Mouse (Mus musculus) limb, embryonic 14.5 days (tissue): ENCODE data around the gene Fam129b. TPM values are rescaled to one million over a fixed set of nuclear protein-coding genes. Genes with fewer than 3 reads are reported as not detected.
A peak's percentile ranks its signal among the peaks of the same experiment; 100 is the strongest.

Source experiments
- ATAC-seq: fragments of 200-750 bp; cut with Nextera tagmentation; 2 replicates; pipeline ENCODE4 v1.8.0; 2017; ENCODE audit warnings: low read depth, moderate number of reproducible peaks, moderate TSS enrichment; ENCODE audit not compliant: low FRiP score
- DNase-seq: peaks from one replicate; pipeline ENCODE4 v3.0.0-alpha.2; 2015; ENCODE audit warnings: low spot score
- H3K27ac ChIP-seq: fragments of 300-500 bp; sonication (generic); replicated peaks from 2 replicates; pipeline ENCODE4 v1.5.1; 2014; ENCODE audit warnings: low read depth, mild to moderate bottlenecking, low read length, moderate library complexity, mixed read lengths
- H3K27me3 ChIP-seq: fragments of 300-500 bp; sonication (generic); 2 replicates; pipeline ENCODE4 v1.6.1; 2014; ENCODE audit warnings: low read length, mixed read lengths; ENCODE audit not compliant: control insufficient read depth, insufficient read depth
- H3K36me3 ChIP-seq: fragments of 300-500 bp; sonication (generic); 2 replicates; pipeline ENCODE4 v1.6.1; 2014; ENCODE audit warnings: mild to moderate bottlenecking, low read length, moderate library complexity, mixed read lengths; ENCODE audit not compliant: control insufficient read depth, insufficient read depth
- H3K4me1 ChIP-seq: fragments of 300-500 bp; sonication (generic); 2 replicates; pipeline ENCODE4 v1.6.1; 2014; ENCODE audit warnings: antibody characterized with exemption, low read length, mixed read lengths; ENCODE audit not compliant: control insufficient read depth, insufficient read depth
- H3K4me2 ChIP-seq: fragments of 300-500 bp; sonication (generic); replicated peaks from 2 replicates; pipeline ENCODE4 v1.6.1; 2014; ENCODE audit warnings: low read depth, mild to moderate bottlenecking, low read length, moderate library complexity; ENCODE audit not compliant: severe bottlenecking
- H3K4me3 ChIP-seq: fragments of 300-500 bp; sonication (generic); replicated peaks from 2 replicates; pipeline ENCODE4 v1.5.1; 2014; ENCODE audit warnings: low read length
- H3K9ac ChIP-seq: fragments of 300-500 bp; sonication (generic); 2 replicates; pipeline ENCODE4 v1.6.1; 2014; ENCODE audit warnings: mild to moderate bottlenecking, low read depth, low read length, moderate library complexity; ENCODE audit not compliant: severe bottlenecking
- H3K9me3 ChIP-seq: fragments of 300-500 bp; sonication (generic); 2 replicates; pipeline ENCODE4 v1.6.1; 2016; ENCODE audit warnings: low read length; ENCODE audit not compliant: control insufficient read depth
- POLR2A ChIP-seq: fragments of 200-500 bp; IDR thresholded peaks from 2 replicates; pipeline ENCODE4 v1.8.0; 2012; ENCODE audit warnings: inconsistent platforms, mild to moderate bottlenecking, moderate library complexity, borderline replicate concordance; ENCODE audit not compliant: insufficient read depth, insufficient read length; ENCODE audit errors: extremely low read depth
- WGBS: fragments of 180-500 bp; shearing (Covaris S2); extraction: QIAGEN DNeasy Blood & Tissue Kit; methylation state at CpG from one replicate; pipeline ENCODE4 v1.1.7; 2014; 5-methylcytosine and 5-hydroxymethylcytosine counted together
- polyA plus RNA-seq, 2 experiments: library from polyadenylated mRNA; depleted of rRNA in 1 of 2; stranded (reverse) in 1 of 2; unstranded in 1 of 2; fragments of >200 nt; fragmentation: Nextera tagmentation in 1 of 2; extraction: Ambion mirVana in 1 of 2; gene quantifications; 2 replicates each; pipeline versions ENCODE4 v1.2.1 to v1.2.3; 2012 to 2014

The Fam129b gene
- polyA plus RNA-seq, 2 experiments = 46.2 to 73.5 TPM

DNA sequence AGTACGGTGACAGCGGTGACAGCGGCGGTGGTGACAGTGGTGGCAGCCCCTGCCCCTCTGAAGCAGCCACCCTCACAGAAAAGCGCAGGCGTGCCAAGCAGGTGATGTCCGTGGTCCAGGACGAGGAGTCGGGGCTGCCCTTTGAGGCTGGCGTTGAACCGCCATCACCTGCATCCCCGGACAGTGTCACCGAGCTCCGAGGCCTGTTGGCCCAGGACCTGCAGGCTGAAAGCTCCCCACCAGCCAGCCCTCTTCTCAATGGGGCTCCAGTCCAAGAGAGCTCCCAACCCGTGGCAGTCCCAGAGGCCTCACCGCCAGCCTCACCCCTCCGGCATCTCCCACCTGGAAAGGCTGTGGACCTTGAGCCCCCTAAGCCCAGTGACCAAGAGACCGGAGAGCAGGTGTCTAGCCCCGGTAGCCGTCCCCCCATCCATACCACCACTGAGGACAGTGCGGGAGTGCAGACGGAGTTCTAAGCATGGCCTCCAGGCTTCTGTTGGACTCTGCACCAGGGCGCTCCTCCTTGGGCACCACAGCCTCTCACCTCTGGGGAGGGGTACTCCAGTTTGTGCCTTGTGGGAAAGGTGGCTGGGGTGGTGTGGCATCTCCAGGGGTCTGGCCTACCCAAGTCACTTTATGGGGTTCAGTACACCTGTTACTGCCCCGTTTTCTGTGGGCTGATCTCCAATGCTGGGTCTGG is 47.8 kb downstream of the Fam129b start:
- no peak overlapping the region for H3K4me3 ChIP-seq
- H3K36me3 ChIP-seq = peaks cover 78% of the 10 kb centered on the region
- H3K4me1 ChIP-seq = no peaks in the 10 kb centered on the region
- no peak overlapping the region for H3K9ac ChIP-seq
- H3K9me3 ChIP-seq = no peaks in the 10 kb centered on the region
- H3K4me2 ChIP-seq = no peak overlapping the region
- 90% methylated on average over 24 of the region's 24 CpGs for WGBS
- ATAC-seq = no peak
- no peak for TF ChIP-seq POLR2A
- no peak overlapping the region for H3K27ac ChIP-seq
- no peaks in the 10 kb centered on the region for H3K27me3 ChIP-seq
- no peak for DNase-seq

DNA sequence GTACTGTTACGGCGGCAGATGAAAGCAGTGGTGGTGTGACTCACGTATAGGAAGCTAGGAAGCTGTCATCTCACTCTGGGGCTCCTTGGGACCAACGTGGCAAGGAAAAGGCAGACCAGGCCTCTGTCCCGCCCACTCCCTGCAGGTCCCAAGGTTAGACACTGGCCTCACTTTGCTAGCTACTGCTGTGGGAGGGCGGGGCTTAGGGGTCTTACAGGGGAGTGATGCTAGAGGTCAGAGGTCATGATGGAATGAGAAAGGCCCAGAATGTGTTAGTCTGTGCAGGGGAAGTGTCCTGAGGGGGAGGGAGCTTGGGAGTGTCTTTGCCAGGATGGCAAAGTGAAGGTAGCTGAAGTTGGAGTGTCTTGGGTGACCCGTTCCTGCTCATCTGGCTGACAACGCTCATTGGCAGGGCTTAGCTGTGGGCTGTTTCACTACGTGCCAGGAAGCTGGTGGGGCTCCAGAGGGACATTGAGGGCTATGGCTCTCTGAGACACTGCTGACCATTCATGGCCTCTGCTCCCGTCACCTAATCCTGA is 48.5 kb downstream of the Fam129b start:
- Histone ChIP-seq H3K36me3 (peaks cover 77% of the 10 kb centered on the region), H3K4me2 (no peak overlapping the region), H3K4me3 (no peak overlapping the region), H3K27ac (no peak overlapping the region), H3K4me1 (no peaks in the 10 kb centered on the region), H3K9ac (no peak overlapping the region), H3K27me3 (no peaks in the 10 kb centered on the region), H3K9me3 (no peaks in the 10 kb centered on the region)
- no peak for TF ChIP-seq POLR2A
- DNase-seq (no peak), ATAC-seq (no peak)
- WGBS = 79% methylated on average over 10 of the region's 10 CpGs

DNA sequence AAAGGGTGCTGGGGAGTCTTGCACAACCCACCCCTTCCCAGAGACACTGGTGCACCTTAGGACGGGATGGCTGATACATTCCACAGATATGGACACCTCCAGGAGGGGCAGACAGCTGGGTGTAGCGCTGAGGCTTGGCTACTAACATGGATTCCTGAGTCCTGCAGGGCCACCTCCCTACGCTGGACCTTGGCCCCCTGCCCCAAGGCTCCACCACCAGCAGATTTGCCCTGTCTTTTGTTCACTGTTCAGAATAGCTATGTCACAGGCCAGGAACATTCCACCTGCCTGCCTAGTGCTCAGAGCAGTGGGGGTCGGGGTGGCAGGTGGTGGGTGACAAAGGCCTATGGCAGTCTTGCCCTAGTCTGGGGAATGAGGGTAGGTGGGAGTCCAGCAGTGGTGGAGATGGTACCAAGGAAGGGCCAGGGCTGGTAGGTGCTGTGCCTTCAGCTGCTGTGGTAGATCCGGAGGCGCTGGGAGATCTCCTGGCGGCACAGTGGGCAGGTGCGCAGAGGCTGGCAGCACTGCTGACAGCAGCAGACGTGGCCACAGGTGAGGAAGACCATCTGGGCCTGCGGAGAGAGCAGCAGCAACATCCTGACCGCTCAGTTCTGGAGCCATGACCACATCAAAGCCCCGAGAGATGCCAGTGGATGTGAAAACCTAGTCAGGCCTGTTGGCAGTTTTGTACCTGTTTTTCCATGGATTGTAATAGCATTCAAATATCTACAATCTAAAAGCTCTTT is 50.6 kb downstream of the Fam129b start:
- TF ChIP-seq POLR2A = no peak
- no peak overlapping the region for H3K4me3 ChIP-seq
- peaks cover 63% of the 10 kb centered on the region for H3K36me3 ChIP-seq
- H3K4me1 ChIP-seq = no peaks in the 10 kb centered on the region
- 87% methylated on average over 11 of the region's 12 CpGs for WGBS
- no peak overlapping the region for H3K4me2 ChIP-seq
- H3K9ac ChIP-seq = no peak overlapping the region
- no peak for DNase-seq
- no peaks in the 10 kb centered on the region for H3K9me3 ChIP-seq
- no peak overlapping the region for H3K27ac ChIP-seq
- no peak for ATAC-seq
- H3K27me3 ChIP-seq = no peaks in the 10 kb centered on the region

DNA sequence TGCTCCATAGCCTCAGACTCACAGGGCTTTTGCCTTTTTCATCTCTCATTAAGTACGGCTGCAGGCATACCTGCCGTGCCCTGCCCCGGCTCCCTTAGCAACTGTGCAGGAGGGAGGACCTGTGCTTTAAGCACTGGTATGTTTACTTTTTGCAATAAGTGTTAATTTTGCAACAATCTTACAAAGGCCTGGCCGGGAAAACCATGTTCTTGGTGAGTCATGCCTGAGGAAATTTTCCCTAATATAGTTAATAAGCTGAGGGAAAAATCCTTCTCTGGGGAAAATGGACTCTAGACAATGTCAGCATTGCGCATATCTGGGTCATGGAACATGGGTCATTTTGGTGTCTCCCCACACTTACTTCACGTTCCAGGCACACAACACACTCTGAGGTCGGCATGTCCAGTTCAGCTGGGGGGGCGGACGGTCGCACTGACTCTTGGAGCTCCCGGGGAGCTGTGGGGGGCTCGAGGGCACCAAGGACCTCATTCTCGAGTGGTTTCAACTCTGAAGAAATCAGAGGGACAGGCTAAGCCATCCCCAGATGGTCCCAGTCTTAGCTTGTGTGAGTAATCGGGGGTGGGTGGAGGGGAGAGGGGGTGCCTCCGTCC is 51.8 kb downstream of the Fam129b start:
- H3K27ac ChIP-seq = no peak overlapping the region; the same call in 1 of the 2 replicates
- ATAC-seq = no peak
- H3K9ac ChIP-seq = no peak overlapping the region
- H3K4me3 ChIP-seq = no peak overlapping the region
- H3K36me3 ChIP-seq = peaks cover 51% of the 10 kb centered on the region
- no peak for TF ChIP-seq POLR2A
- no peaks in the 10 kb centered on the region for H3K27me3 ChIP-seq
- DNase-seq = no peak
- no peaks in the 10 kb centered on the region for H3K9me3 ChIP-seq
- H3K4me1 ChIP-seq = no peaks in the 10 kb centered on the region
- no peak overlapping the region for H3K4me2 ChIP-seq
- WGBS = 74% methylated on average over 15 of the region's 15 CpGs

DNA sequence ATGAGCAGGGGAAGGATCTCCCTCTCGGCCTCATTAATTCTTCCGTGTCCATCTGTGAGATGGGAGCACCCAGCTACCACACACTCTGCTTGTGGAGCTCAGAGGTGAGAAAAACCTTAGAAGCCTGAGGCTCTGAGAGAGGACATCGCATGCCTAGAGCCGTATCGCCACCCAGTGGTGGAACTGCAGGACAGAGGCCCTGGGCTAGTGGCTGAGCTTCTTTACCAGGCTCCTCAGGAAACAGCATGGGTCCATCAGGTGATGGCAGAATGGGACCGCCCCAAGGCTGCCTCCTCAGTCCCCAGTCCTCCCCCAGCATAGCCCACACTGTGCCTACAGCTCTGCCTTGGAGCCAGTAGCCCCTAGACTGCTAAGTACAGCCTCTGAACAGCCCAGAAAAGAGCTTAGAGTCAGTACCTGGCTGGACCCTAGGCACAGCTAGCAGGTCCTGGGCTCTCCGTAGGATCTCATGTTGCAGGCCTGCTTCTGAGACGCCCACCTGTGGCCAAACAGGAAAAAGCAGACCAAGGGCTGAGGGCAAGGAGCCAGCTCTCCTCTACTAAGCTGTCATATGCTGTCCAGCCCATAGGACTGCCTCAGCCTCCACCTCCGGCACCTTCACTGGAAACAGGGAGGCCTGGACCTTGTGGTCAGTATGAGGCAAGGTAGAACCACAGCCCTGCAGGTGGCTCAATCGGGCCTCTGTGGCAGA is 52.5 kb downstream of the Fam129b start:
- Histone ChIP-seq H3K36me3 (peaks cover 51% of the 10 kb centered on the region), H3K9ac (no peak overlapping the region), H3K27me3 (no peaks in the 10 kb centered on the region), H3K4me1 (no peaks in the 10 kb centered on the region), H3K4me3 (no peak overlapping the region), H3K9me3 (no peaks in the 10 kb centered on the region), H3K4me2 (no peak overlapping the region), H3K27ac (no peak overlapping the region)
- DNase-seq = peak; percentile 70
- 27% methylated on average over 10 of the region's 10 CpGs for WGBS
- TF ChIP-seq POLR2A = no peak
- peak; percentile 45; the same call in 1 of the 2 replicates for ATAC-seq
